Mouse (Mus musculus) lung, postnatal 10 days (tissue): ENCODE measurements around the gene B3gat3.

Experiments used
- DNase-seq: peaks from one replicate; pipeline ENCODE4 v3.0.0; 2021

The B3gat3 gene

GRCm38 (mm10) chr19:8898576-8898975, 21.6 kb upstream of the B3gat3 start:
- no peak for DNase-seq

GRCm38 (mm10) chr19:8899079-8899478, 21.1 kb upstream of the B3gat3 start:
- DNase-seq: no peak

GRCm38 (mm10) chr19:8903412-8903811, 16.8 kb upstream of the B3gat3 start:
- no peak for DNase-seq

GRCm38 (mm10) chr19:8908531-8908930, 11.6 kb upstream of the B3gat3 start:
- no peak for DNase-seq

GRCm38 (mm10) chr19:8911810-8912209, 8.4 kb upstream of the B3gat3 start:
- DNase-seq: no peak

GRCm38 (mm10) chr19:8914212-8914611, 6.0 kb upstream of the B3gat3 start:
- no peak for DNase-seq

GRCm38 (mm10) chr19:8919000-8919399, 1.2 kb upstream of the B3gat3 start:
- no peak for DNase-seq

- no peak for DNase-seq
These were observed 496 bp upstream of the B3gat3 start for GRCm38 (mm10) chr19:8919684-8920072.

- no peak for DNase-seq
These were observed 690 bp downstream of the B3gat3 start for GRCm38 (mm10) chr19:8920836-8921291.

GRCm38 (mm10) chr19:8921741-8922140, 1.6 kb downstream of the B3gat3 start:
- DNase-seq: no peak

- DNase-seq: no peak
These were observed 6.6 kb downstream of the B3gat3 start for GRCm38 (mm10) chr19:8926766-8927165.

GRCm38 (mm10) chr19:8927891-8928525, 7.8 kb downstream of the B3gat3 start:
- DNase-seq: no peak

GRCm38 (mm10) chr19:8928689-8929223, 8.6 kb downstream of the B3gat3 start:
- DNase-seq: no peak

- DNase-seq: peak; percentile 96
These were observed 9.3 kb downstream of the B3gat3 start, which contains the start of the genes Rom1 and Eml3 for GRCm38 (mm10) chr19:8929224-8930088. Gene Rom1, minus strand, starts transcription at chr19:8929356. Gene Eml3, plus strand, starts transcription at chr19:8929552.

GRCm38 (mm10) chr19:8930117-8930516, 9.9 kb downstream of the B3gat3 start:
- DNase-seq: no peak

- DNase-seq: no peak
These were observed 10.6 kb downstream of the B3gat3 start for GRCm38 (mm10) chr19:8930771-8931170.

GRCm38 (mm10) chr19:8936736-8937135, 16.6 kb downstream of the B3gat3 start:
- DNase-seq: no peak

GRCm38 (mm10) chr19:8940526-8941133, 20.5 kb downstream of the B3gat3 start:
- no peak for DNase-seq

GRCm38 (mm10) chr19:8941136-8941514, 21.0 kb downstream of the B3gat3 start:
- DNase-seq: no peak

- peak; percentile 98 for DNase-seq
These were observed 21.5 kb downstream of the B3gat3 start, which contains the start of gene Mta2 for GRCm38 (mm10) chr19:8941515-8942217. Gene Mta2, plus strand, starts transcription at chr19:8941875.

GRCm38 (mm10) chr19:8942276-8942964, 22.2 kb downstream of the B3gat3 start:
- peak; percentile 61 for DNase-seq

- no peak for DNase-seq
These were observed 22.9 kb downstream of the B3gat3 start for GRCm38 (mm10) chr19:8943047-8943446.
